Mouse (Mus musculus) E14TG2a.4 (cell line): ENCODE results near the gene Tmed1.

Experiments used
- CTCF ChIP-seq: conservative IDR thresholded peaks from 2 replicates; pipeline ENCODE4 v1.5.1; 2014; ENCODE audit warnings: low read length
- NANOG ChIP-seq: IDR thresholded peaks from 2 replicates; pipeline ENCODE4 v1.6.1; 2014; ENCODE audit warnings: borderline replicate concordance, low read length, mixed read lengths

- no peak for TF ChIP-seq CTCF
- TF ChIP-seq NANOG: no peak
Observed at GRCm38 (mm10) chr9:21508871-21509404, 1.1 kb downstream of the Tmed1 start.
